Mouse (Mus musculus): ENCODE measurements at regions not wholly inside any gene's neighbourhood (a gene's known extent, or its start where the extent isn't known, plus 50 kb on each side); places are given as distances from the start of the nearest gene placed in this dataset.
"Not testable (repeated sequence)": the region's sequence is repeated elsewhere in the genome, so short reads cannot be mapped to it uniquely, and the experiment has no call there.

- Histone ChIP-seq H3K4me1 (ENCODE audit: control insufficient read depth, insufficient read depth, insufficient read length, low read length) (no peaks in the 10 kb centered on the region), H3K27ac (replicated peaks; ENCODE audit: low read depth, low read length) (no peak overlapping the region), H3K4me3 (ENCODE audit: insufficient read depth, low read depth, low read length) (no peak overlapping the region)
These were observed 492.5 kb upstream of the Zfp960 start for GRCm38 (mm10) chr17:16571403-16571802.

- Histone ChIP-seq H3K27ac (replicated peaks; ENCODE audit: low read depth, low read length) (no peak overlapping the region), H3K4me3 (ENCODE audit: insufficient read depth, low read depth, low read length) (no peak overlapping the region), H3K4me1 (ENCODE audit: control insufficient read depth, insufficient read depth, insufficient read length, low read length) (no peaks in the 10 kb centered on the region)
These were observed 475.1 kb upstream of the Zfp960 start for GRCm38 (mm10) chr17:16588791-16589190.

GRCm38 (mm10) chr17:16599671-16600070, 464.2 kb upstream of the Zfp960 start:
- no peak overlapping the region for H3K4me3 ChIP-seq (ENCODE audit: insufficient read depth, low read depth, low read length)

GRCm38 (mm10) chr17:16612405-16612979, 451.4 kb upstream of the Zfp960 start:
- Histone ChIP-seq H3K4me3 (ENCODE audit: insufficient read depth, low read depth, low read length) (no peak overlapping the region), H3K27ac (replicated peaks; ENCODE audit: low read depth, low read length) (no peak overlapping the region), H3K4me1 (ENCODE audit: control insufficient read depth, insufficient read depth, insufficient read length, low read length) (no peaks in the 10 kb centered on the region)

More at GRCm38 (mm10) chr17:16599671-16600070, 464.2 kb upstream of the Zfp960 start:
- no peaks in the 10 kb centered on the region for H3K4me1 ChIP-seq (ENCODE audit: control insufficient read depth, insufficient read depth, insufficient read length, low read length)
- no peak overlapping the region for H3K27ac ChIP-seq (replicated peaks; ENCODE audit: low read depth, low read length)

- H3K27ac ChIP-seq (replicated peaks; ENCODE audit: low read depth, low read length) = no peak overlapping the region
- no peaks in the 10 kb centered on the region for H3K4me1 ChIP-seq (ENCODE audit: control insufficient read depth, insufficient read depth, insufficient read length, low read length)
- H3K4me3 ChIP-seq (ENCODE audit: insufficient read depth, low read depth, low read length) = no peak overlapping the region
These were observed 441.9 kb upstream of the Zfp960 start for GRCm38 (mm10) chr17:16621931-16622556.

GRCm38 (mm10) chr17:16629854-16630253, 434.1 kb upstream of the Zfp960 start:
- H3K4me3 ChIP-seq (ENCODE audit: insufficient read depth, low read depth, low read length) = no peak overlapping the region
- no peak overlapping the region for H3K27ac ChIP-seq (replicated peaks; ENCODE audit: low read depth, low read length)
- H3K4me1 ChIP-seq (ENCODE audit: control insufficient read depth, insufficient read depth, insufficient read length, low read length) = no peaks in the 10 kb centered on the region

- Histone ChIP-seq H3K27ac (replicated peaks; ENCODE audit: low read depth, low read length) (no peak overlapping the region), H3K4me1 (ENCODE audit: control insufficient read depth, insufficient read depth, insufficient read length, low read length) (no peaks in the 10 kb centered on the region), H3K4me3 (ENCODE audit: insufficient read depth, low read depth, low read length) (no peak overlapping the region)
These were observed 430.5 kb upstream of the Zfp960 start for GRCm38 (mm10) chr17:16633426-16633825.

GRCm38 (mm10) chr17:16637463-16637862, 426.4 kb upstream of the Zfp960 start:
- no peak overlapping the region for H3K27ac ChIP-seq (replicated peaks; ENCODE audit: low read depth, low read length)
- H3K4me3 ChIP-seq (ENCODE audit: insufficient read depth, low read depth, low read length) = no peak overlapping the region
- H3K4me1 ChIP-seq (ENCODE audit: control insufficient read depth, insufficient read depth, insufficient read length, low read length) = no peaks in the 10 kb centered on the region

GRCm38 (mm10) chr17:16647942-16648341, 416.0 kb upstream of the Zfp960 start:
- H3K27ac ChIP-seq (replicated peaks; ENCODE audit: low read depth, low read length) = no peak overlapping the region
- no peak overlapping the region for H3K4me3 ChIP-seq (ENCODE audit: insufficient read depth, low read depth, low read length)
- H3K4me1 ChIP-seq (ENCODE audit: control insufficient read depth, insufficient read depth, insufficient read length, low read length) = no peaks in the 10 kb centered on the region

- no peak overlapping the region for H3K4me3 ChIP-seq (ENCODE audit: insufficient read depth, low read depth, low read length)
- H3K4me1 ChIP-seq (ENCODE audit: control insufficient read depth, insufficient read depth, insufficient read length, low read length) = no peaks in the 10 kb centered on the region
- H3K27ac ChIP-seq (replicated peaks; ENCODE audit: low read depth, low read length) = no peak overlapping the region
These were observed 398.7 kb upstream of the Zfp960 start for GRCm38 (mm10) chr17:16665253-16665652.

GRCm38 (mm10) chr17:16667606-16668005, 396.3 kb upstream of the Zfp960 start:
- no peaks in the 10 kb centered on the region for H3K4me1 ChIP-seq (ENCODE audit: control insufficient read depth, insufficient read depth, insufficient read length, low read length)
- H3K4me3 ChIP-seq (ENCODE audit: insufficient read depth, low read depth, low read length) = no peak overlapping the region
- no peak overlapping the region for H3K27ac ChIP-seq (replicated peaks; ENCODE audit: low read depth, low read length)

GRCm38 (mm10) chr17:16704199-16704598, 359.7 kb upstream of the Zfp960 start:
- H3K4me3 ChIP-seq (ENCODE audit: insufficient read depth, low read depth, low read length) = no peak overlapping the region
- no peak overlapping the region for H3K27ac ChIP-seq (replicated peaks; ENCODE audit: low read depth, low read length)
- H3K4me1 ChIP-seq (ENCODE audit: control insufficient read depth, insufficient read depth, insufficient read length, low read length) = no peaks in the 10 kb centered on the region

GRCm38 (mm10) chr17:16705890-16706289, 358.0 kb upstream of the Zfp960 start:
- Histone ChIP-seq H3K4me3 (ENCODE audit: insufficient read depth, low read depth, low read length) (no peak overlapping the region), H3K4me1 (ENCODE audit: control insufficient read depth, insufficient read depth, insufficient read length, low read length) (no peaks in the 10 kb centered on the region)

GRCm38 (mm10) chr17:16726904-16727303, 337.0 kb upstream of the Zfp960 start:
- Histone ChIP-seq H3K4me1 (ENCODE audit: control insufficient read depth, insufficient read depth, insufficient read length, low read length) (no peaks in the 10 kb centered on the region), H3K27ac (replicated peaks; ENCODE audit: low read depth, low read length) (no peak overlapping the region), H3K4me3 (ENCODE audit: insufficient read depth, low read depth, low read length) (no peak overlapping the region)

More at GRCm38 (mm10) chr17:16705890-16706289, 358.0 kb upstream of the Zfp960 start:
- no peak overlapping the region for H3K27ac ChIP-seq (replicated peaks; ENCODE audit: low read depth, low read length)

GRCm38 (mm10) chr17:16753090-16753489, 310.8 kb upstream of the Zfp960 start:
- Histone ChIP-seq H3K4me1 (ENCODE audit: control insufficient read depth, insufficient read depth, insufficient read length, low read length) (no peaks in the 10 kb centered on the region), H3K27ac (replicated peaks; ENCODE audit: low read depth, low read length) (no peak overlapping the region), H3K4me3 (ENCODE audit: insufficient read depth, low read depth, low read length) (no peak overlapping the region)

GRCm38 (mm10) chr17:16770587-16770986, 293.3 kb upstream of the Zfp960 start:
- not testable (repeated sequence) for H3K4me3 ChIP-seq (ENCODE audit: insufficient read depth, low read depth, low read length); H3K27ac ChIP-seq (replicated peaks; ENCODE audit: low read depth, low read length); H3K4me1 ChIP-seq (ENCODE audit: control insufficient read depth, insufficient read depth, insufficient read length, low read length)

Data from brown adipose tissue, adult 24 weeks (tissue).